Mouse (Mus musculus): ENCODE results near the gene Rab11fip4. TPM values are rescaled to one million over a fixed set of nuclear protein-coding genes. Genes with fewer than 3 reads are reported as not detected.

Gene Rab11fip4
- polyA plus RNA-seq, 1 experiment from 2014 or later = 24.0 TPM

DNA sequence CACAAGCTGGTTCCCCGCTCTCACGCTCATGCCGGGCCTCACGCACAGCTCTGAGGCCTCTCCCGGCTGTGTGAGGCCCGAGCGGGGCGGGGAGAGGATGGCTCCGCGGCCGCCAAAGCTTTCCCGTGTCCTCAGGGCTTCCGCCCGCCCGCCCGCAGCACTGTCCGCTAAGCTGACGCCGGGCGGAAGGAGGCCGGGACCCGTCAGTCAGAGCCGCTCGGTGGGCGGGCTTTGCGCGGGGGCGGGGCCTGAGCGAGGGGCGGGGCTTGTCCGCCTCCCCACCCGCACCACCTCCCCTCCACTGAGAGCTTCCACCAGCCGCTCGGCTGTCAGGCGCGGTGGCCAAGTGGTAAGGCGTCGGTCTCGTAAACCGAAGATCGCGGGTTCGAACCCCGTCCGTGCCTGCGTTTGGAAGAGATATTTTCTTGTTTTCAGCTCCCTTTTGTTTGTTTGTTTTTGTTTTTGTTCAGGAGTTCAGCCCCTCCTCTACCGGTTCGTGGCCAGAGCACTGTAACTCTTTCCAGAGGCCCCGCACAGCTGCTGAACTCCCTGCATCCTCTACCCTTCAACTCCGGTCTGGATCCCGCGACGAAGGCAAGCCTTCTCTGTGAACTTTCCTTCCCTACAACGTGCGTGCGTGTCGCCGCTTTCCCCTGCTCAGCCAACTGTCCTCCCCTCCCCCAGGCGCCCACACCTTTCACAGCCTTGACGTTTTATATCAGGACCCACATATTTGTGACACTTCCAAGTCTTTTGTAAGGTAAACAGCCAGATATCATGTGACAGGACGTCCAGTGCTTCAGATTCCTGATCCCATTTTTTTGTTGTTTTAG, 113.5 kb downstream of the Rab11fip4 start:
- Histone ChIP-seq H3K9ac (peak overlapping the region; percentile 90), H3K27me3 (ENCODE audit: control insufficient read depth, insufficient read depth, low read length) (peaks cover under 1% of the 10 kb centered on the region; the same call in 1 of the 2 replicates), H3K4me1 (replicated peaks; ENCODE audit: control insufficient read depth, insufficient read depth, low read length) (peaks cover 20% of the 10 kb centered on the region), H3K36me3 (replicated peaks; ENCODE audit: control insufficient read depth, insufficient read depth) (peaks cover 8% of the 10 kb centered on the region; the same call in 1 of the 2 replicates), H3K4me3 (replicated peaks; ENCODE audit: low read length) (peak overlapping the region; percentile 65), H3K9me3 (ENCODE audit: control insufficient read depth, low read length) (no peaks in the 10 kb centered on the region), H3K27ac (peak overlapping the region; percentile 99), H3K4me2 (replicated peaks) (peak overlapping the region; percentile 61)
- peak; percentile 99 for DNase-seq (ENCODE audit: low spot score)
- peak; percentile 93 for ATAC-seq (ENCODE audit: low FRiP score)
- WGBS = under 1% methylated on average over 52 of the region's 61 CpGs

DNA sequence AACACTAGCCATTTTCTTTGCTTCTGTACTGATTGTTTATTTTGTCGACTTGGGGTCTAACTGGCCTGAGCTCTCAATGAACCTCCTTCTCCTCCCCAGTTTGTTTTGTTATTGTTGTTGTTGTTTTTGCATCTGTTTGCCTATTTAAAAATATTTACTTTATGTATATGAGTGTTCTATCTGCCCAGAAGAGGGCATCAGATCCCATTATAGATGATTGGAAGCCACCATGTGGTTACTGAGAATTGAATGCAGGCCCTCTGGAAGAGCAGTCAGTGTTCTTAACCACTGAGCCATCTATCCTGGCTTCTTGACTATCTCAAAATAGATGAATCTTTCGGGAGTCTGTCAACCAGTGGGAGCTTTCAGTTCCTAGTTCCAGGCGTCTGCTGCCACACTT, 116.1 kb downstream of the Rab11fip4 start:
- DNase-seq (ENCODE audit: low spot score) (no peak), ATAC-seq (ENCODE audit: low FRiP score) (no peak)
- H3K27ac ChIP-seq = no peak overlapping the region
- H3K4me2 ChIP-seq (replicated peaks) = no peak overlapping the region
- H3K36me3 ChIP-seq (replicated peaks; ENCODE audit: control insufficient read depth, insufficient read depth) = no peaks in the 10 kb centered on the region
- no peak overlapping the region for H3K4me3 ChIP-seq (replicated peaks; ENCODE audit: low read length)
- no peaks in the 10 kb centered on the region for H3K9me3 ChIP-seq (ENCODE audit: control insufficient read depth, low read length)
- WGBS = 91% methylated on average over 3 of the region's 3 CpGs
- peaks cover 11% of the 10 kb centered on the region for H3K4me1 ChIP-seq (replicated peaks; ENCODE audit: control insufficient read depth, insufficient read depth, low read length)
- peaks cover 19% of the 10 kb centered on the region for H3K27me3 ChIP-seq (ENCODE audit: control insufficient read depth, insufficient read depth, low read length)
- H3K9ac ChIP-seq = no peak overlapping the region

DNA sequence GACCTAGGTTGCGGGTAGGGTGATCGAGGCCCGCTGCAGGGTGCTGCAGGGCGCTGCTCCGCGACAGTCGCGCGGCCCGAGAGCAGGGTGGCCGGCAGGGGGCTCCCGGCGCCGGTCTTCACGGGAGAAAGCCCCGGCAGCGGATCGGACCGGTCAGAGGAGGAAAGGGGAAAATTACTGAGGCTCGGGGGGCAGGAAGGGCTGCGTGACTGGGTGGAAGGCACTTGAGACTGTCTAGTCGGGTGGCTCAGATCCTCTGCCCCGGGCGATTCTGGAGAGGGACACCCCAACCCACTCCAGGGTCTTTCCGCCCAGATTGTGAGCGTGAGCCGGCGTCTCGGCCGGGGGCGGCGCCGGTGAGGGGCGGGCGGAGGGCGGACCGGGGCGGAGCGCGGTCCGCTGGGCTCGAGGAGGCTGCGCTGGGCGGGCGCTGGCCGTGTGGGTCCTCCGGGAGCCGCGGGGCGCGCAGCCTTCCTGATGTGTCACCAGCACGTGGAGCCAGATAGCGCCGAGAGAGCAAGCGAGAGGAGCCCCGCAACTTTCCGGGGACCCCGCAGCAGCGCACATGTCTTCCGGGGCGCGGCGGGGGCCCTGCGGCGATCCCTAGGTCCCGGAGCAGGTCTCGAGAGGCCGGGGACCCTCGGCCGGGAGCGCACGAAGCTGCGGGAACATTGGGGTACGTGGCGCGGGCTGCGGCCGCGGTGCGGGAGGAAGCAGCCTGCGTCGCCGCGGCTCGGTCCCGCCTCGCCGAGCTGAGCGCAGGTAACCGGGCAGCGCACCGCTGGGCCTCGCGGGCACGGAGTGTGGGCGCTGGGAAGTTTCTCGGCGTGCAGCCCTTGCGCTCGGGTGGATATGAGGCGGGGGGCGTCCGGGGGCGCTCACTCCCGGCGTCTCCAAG, 120.1 kb downstream of the Rab11fip4 start:
- H3K4me2 ChIP-seq (replicated peaks) = peak overlapping the region; percentile 99
- no peak overlapping the region for H3K27ac ChIP-seq
- peak; percentile 84 for ATAC-seq (ENCODE audit: low FRiP score)
- peak overlapping the region; percentile 67 for H3K4me3 ChIP-seq (replicated peaks; ENCODE audit: low read length)
- peaks cover 45% of the 10 kb centered on the region for H3K27me3 ChIP-seq (ENCODE audit: control insufficient read depth, insufficient read depth, low read length)
- under 1% methylated on average over 95 of the region's 106 CpGs for WGBS
- H3K36me3 ChIP-seq (replicated peaks; ENCODE audit: control insufficient read depth, insufficient read depth) = no peaks in the 10 kb centered on the region
- H3K9me3 ChIP-seq (ENCODE audit: control insufficient read depth, low read length) = no peaks in the 10 kb centered on the region
- H3K9ac ChIP-seq = peak overlapping the region; percentile 67
- H3K4me1 ChIP-seq (replicated peaks; ENCODE audit: control insufficient read depth, insufficient read depth, low read length) = no peaks in the 10 kb centered on the region; the same call in 1 of the 2 replicates
- DNase-seq (ENCODE audit: low spot score) = peak; percentile 74

DNA sequence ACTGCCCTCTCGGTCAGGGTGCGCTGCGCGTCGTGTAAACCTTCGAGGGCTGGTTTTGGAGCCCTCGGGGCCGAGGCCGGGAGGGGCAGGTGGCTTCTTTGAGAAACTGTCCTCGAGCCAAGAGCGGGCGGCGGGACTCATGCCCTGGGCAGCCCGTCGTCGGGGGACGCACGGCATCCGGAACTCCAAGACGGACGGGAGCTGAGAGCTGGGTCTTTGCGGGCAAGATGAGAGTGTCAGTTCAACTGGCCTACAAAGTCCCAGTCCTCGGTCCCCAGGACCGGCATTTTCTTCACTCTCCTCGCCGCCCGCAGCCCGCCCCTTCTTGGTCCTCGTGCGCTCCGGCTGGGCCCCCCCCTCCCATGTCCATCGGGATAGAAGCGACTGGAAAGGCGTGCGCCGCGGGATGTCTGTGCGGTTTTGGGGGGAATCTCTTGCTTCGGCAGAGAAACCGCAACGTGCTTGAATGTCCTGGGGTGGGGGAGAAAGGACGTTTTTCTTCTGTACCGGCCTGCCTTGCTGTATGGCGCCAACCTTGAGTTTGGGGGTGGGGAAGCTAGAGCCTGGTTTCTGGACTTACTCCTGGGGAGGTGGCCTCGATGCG, 120.9 kb downstream of the Rab11fip4 start:
- Histone ChIP-seq H3K27ac (no peak overlapping the region), H3K4me3 (replicated peaks; ENCODE audit: low read length) (peak overlapping the region; percentile 67), H3K36me3 (replicated peaks; ENCODE audit: control insufficient read depth, insufficient read depth) (no peaks in the 10 kb centered on the region), H3K4me1 (replicated peaks; ENCODE audit: control insufficient read depth, insufficient read depth, low read length) (no peaks in the 10 kb centered on the region; the same call in 1 of the 2 replicates), H3K9ac (peak overlapping the region; percentile 67), H3K27me3 (ENCODE audit: control insufficient read depth, insufficient read depth, low read length) (peaks cover 48% of the 10 kb centered on the region), H3K9me3 (ENCODE audit: control insufficient read depth, low read length) (no peaks in the 10 kb centered on the region), H3K4me2 (replicated peaks) (peak overlapping the region; percentile 99)
- DNase-seq (ENCODE audit: low spot score) (no peak), ATAC-seq (ENCODE audit: low FRiP score) (0 out of 2 replicates have a peak, but pooled peaks have one; percentile 5)
- WGBS = 2% methylated on average over 46 of the region's 46 CpGs

DNA sequence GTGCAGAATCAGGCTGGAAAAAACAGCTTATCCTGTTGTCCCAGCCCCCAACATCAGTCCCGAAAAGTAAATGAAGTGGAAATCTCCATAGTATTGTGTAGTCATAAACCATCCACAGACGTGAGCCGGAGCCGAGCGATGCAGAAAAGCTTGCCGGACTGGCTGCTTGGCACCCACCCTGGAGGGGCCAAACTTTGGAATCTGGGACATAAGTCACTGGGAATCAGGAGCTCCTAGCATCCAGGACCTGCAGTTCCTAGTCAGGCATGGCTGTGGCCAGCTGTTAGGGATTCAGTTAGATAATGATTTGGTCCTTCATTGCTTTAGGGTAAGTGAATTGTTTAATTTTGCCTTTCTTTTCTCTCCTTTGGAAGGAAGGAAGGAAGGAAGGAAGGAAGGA, 122.2 kb downstream of the Rab11fip4 start:
- Histone ChIP-seq H3K9me3 (ENCODE audit: control insufficient read depth, low read length) (no peaks in the 10 kb centered on the region), H3K4me3 (replicated peaks; ENCODE audit: low read length) (no peak overlapping the region), H3K9ac (no peak overlapping the region), H3K27me3 (ENCODE audit: control insufficient read depth, insufficient read depth, low read length) (peaks cover 49% of the 10 kb centered on the region), H3K4me1 (replicated peaks; ENCODE audit: control insufficient read depth, insufficient read depth, low read length) (no peaks in the 10 kb centered on the region; the same call in 1 of the 2 replicates), H3K36me3 (replicated peaks; ENCODE audit: control insufficient read depth, insufficient read depth) (no peaks in the 10 kb centered on the region), H3K4me2 (replicated peaks) (peak overlapping the region; percentile 99; the same call in 1 of the 2 replicates), H3K27ac (no peak overlapping the region)
- WGBS = 48% methylated on average over 6 of the region's 6 CpGs
- no peak for DNase-seq (ENCODE audit: low spot score)
- ATAC-seq (ENCODE audit: low FRiP score) = no peak

DNA sequence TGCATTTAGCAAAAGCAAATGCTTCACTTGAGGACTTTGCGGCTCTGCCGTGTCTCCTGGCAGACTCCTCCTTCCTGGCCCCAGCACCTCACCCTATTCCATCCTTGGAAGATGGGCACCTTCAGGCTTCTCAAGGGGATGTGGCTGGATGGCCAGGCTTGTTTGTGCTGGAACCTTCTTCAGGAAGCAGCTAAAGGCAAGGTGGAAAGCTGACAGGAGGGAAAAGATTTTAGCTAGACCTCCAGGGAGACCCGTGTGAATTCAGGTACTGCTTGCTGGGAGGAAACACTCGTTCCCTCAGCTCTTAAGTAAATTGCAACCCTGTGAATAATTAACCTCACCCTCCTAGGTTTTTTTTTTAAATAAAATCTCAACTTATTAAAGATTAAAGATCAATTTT, 122.7 kb downstream of the Rab11fip4 start:
- DNase-seq (ENCODE audit: low spot score) (no peak), ATAC-seq (ENCODE audit: low FRiP score) (no peak)
- Histone ChIP-seq H3K4me3 (replicated peaks; ENCODE audit: low read length) (no peak overlapping the region), H3K27me3 (ENCODE audit: control insufficient read depth, insufficient read depth, low read length) (peaks cover 49% of the 10 kb centered on the region), H3K36me3 (replicated peaks; ENCODE audit: control insufficient read depth, insufficient read depth) (no peaks in the 10 kb centered on the region), H3K27ac (no peak overlapping the region), H3K9me3 (ENCODE audit: control insufficient read depth, low read length) (no peaks in the 10 kb centered on the region), H3K4me1 (replicated peaks; ENCODE audit: control insufficient read depth, insufficient read depth, low read length) (no peaks in the 10 kb centered on the region; the same call in 1 of the 2 replicates), H3K9ac (no peak overlapping the region), H3K4me2 (replicated peaks) (no peak overlapping the region)
- WGBS = 65% methylated on average over 4 of the region's 4 CpGs

DNA sequence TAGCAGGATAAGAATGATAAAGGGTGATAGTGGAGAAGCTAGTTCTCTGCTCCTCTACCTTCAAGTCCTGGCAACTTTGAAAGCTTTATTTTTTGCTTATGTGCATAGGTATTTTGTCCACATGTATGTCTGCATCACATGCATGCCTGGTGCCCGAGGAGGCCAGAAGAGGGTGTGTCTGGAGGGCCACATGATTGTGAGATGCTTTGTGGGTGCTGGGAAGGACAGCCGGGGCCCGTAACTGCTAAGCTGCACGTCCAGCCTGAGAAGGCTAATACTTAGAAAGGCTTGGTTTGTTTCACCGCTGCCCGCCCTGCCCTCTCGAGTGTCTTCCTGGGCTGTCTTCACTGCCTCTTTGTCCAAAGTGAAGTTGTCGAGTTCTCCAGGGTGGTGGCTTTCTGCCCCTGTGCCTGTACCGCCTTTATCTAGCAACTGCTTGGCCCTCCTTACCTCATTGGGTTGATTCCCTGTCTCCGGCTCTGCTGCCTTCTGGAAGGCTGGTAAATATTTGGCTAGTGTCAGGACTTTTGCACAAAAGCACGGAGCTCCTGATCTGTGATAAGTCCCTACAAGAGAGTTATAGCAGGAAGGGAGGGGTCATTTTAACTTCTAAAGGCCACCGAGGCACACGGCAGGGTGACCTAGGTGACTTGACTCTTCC, 123.2 kb downstream of the Rab11fip4 start:
- 71% methylated on average over 13 of the region's 13 CpGs for WGBS
- H3K27me3 ChIP-seq (ENCODE audit: control insufficient read depth, insufficient read depth, low read length) = peaks cover 49% of the 10 kb centered on the region

DNA sequence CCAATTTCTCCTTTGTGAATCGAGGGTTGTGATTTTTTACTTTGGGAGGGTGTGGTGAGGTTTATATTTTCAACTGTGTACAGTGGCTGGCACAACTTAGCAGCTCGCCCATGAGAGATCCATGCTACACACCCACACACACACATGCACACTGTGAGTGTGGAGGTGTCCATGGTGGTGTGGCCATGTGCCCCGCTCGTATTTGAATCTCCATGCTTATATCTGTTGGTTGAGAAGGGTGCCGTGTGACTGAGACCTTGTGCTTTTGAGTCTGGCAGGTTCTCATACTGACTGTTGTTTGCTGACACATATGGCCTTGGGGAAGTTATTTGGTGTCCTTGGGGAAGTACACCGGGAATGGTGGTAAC, 123.7 kb downstream of the Rab11fip4 start:
- no peak for ATAC-seq (ENCODE audit: low FRiP score)
- no peaks in the 10 kb centered on the region; the same call in 1 of the 2 replicates for H3K4me1 ChIP-seq (replicated peaks; ENCODE audit: control insufficient read depth, insufficient read depth, low read length)
- no peak overlapping the region for H3K9ac ChIP-seq
- H3K27ac ChIP-seq = no peak overlapping the region
- H3K27me3 ChIP-seq (ENCODE audit: control insufficient read depth, insufficient read depth, low read length) = peaks cover 46% of the 10 kb centered on the region
- H3K4me2 ChIP-seq (replicated peaks) = no peak overlapping the region
- H3K4me3 ChIP-seq (replicated peaks; ENCODE audit: low read length) = no peak overlapping the region
- no peaks in the 10 kb centered on the region for H3K36me3 ChIP-seq (replicated peaks; ENCODE audit: control insufficient read depth, insufficient read depth)
- DNase-seq (ENCODE audit: low spot score) = no peak
- no peaks in the 10 kb centered on the region for H3K9me3 ChIP-seq (ENCODE audit: control insufficient read depth, low read length)
- 87% methylated on average over 6 of the region's 6 CpGs for WGBS

More for the DNA sequence above, 123.2 kb downstream of the Rab11fip4 start:
- H3K4me2 ChIP-seq (replicated peaks) = no peak overlapping the region
- H3K9ac ChIP-seq = no peak overlapping the region
- H3K9me3 ChIP-seq (ENCODE audit: control insufficient read depth, low read length) = no peaks in the 10 kb centered on the region
- no peaks in the 10 kb centered on the region for H3K36me3 ChIP-seq (replicated peaks; ENCODE audit: control insufficient read depth, insufficient read depth)
- no peaks in the 10 kb centered on the region; the same call in 1 of the 2 replicates for H3K4me1 ChIP-seq (replicated peaks; ENCODE audit: control insufficient read depth, insufficient read depth, low read length)
- H3K4me3 ChIP-seq (replicated peaks; ENCODE audit: low read length) = no peak overlapping the region
- DNase-seq (ENCODE audit: low spot score) (no peak), ATAC-seq (ENCODE audit: low FRiP score) (no peak)
- no peak overlapping the region for H3K27ac ChIP-seq

Data from hindbrain, embryonic 14.5 days (tissue).